Comparison of ENCODE assay signal across 9 mouse cellular contexts in genomic region chr9:65520505-65520876, GRCm38 (mm10). TPM values are rescaled to one million over a fixed set of nuclear protein-coding genes. Genes with fewer than 3 reads are reported as not detected.
DNase-seq lines count a peak whose midpoint lies in the region; ATAC-seq lines count a peak whose summit lies in the region.
"Had no signal": no experiment of that assay in that cellular context is flagged by ENCODE, and none has a peak within 500 bp of the region (broad histone marks: within the 10 kb centered on the region; RNA-seq: fewer than 3 reads in every experiment).

No protein-coding gene starts in this region.

- H3K4me1 ChIP-seq in kidney, embryonic 16.5 days (ENCODE audit: insufficient read depth, low read length), result peaks cover 11% of the 10 kb centered on the region
- H3K4me1 ChIP-seq in embryonic facial prominence, embryonic 12.5 days, result peaks cover 17% of the 10 kb centered on the region; the same call in 1 of the 2 replicates
- H3K4me1 ChIP-seq in hindbrain, embryonic 14.5 days (replicated peaks; ENCODE audit: control insufficient read depth, insufficient read depth, low read length), result peaks cover 13% of the 10 kb centered on the region; the same call in 1 of the 2 replicates
- peaks cover 14% of the 10 kb centered on the region for H3K4me1 ChIP-seq in midbrain, embryonic 13.5 days (replicated peaks)

- no peaks in the 10 kb centered on the region; the same call in 1 of the 2 replicates for H3K27me3 ChIP-seq in kidney, embryonic 16.5 days (ENCODE audit: insufficient read depth, low read length)
- no peaks in the 10 kb centered on the region for H3K27me3 ChIP-seq in embryonic facial prominence, embryonic 12.5 days
- no peaks in the 10 kb centered on the region for H3K27me3 ChIP-seq in hindbrain, embryonic 14.5 days (ENCODE audit: control insufficient read depth, insufficient read depth, low read length)
- no peaks in the 10 kb centered on the region for H3K27me3 ChIP-seq in midbrain, embryonic 13.5 days

- no peak for ATAC-seq in kidney, embryonic 16.5 days (ENCODE audit: low FRiP score, low TSS enrichment)
- no peak for ATAC-seq in embryonic facial prominence, embryonic 12.5 days (ENCODE audit: insufficient number of reproducible peaks, insufficient read depth, low FRiP score, low TSS enrichment)
- ATAC-seq in hindbrain, embryonic 14.5 days (ENCODE audit: low FRiP score), result peak; percentile 54; the same call in 1 of the 2 replicates
- ATAC-seq in midbrain, embryonic 13.5 days, result peak; percentile 35; the same call in 1 of the 2 replicates
- no peak for ATAC-seq in granulocyte monocyte progenitor cell, adult 5-6 weeks (replicated peaks; ENCODE audit: poor library complexity, severe bottlenecking)
- ATAC-seq in megakaryocyte progenitor cell, adult 5-6 weeks (replicated peaks; ENCODE audit: poor library complexity), result no peak

- peak overlapping the region; percentile 32 for H3K4me3 ChIP-seq in kidney, embryonic 16.5 days (ENCODE audit: low read length)
- peak overlapping the region; percentile 28 for H3K4me3 ChIP-seq in embryonic facial prominence, embryonic 12.5 days
- peak overlapping the region; percentile 35 for H3K4me3 ChIP-seq in hindbrain, embryonic 14.5 days (replicated peaks; ENCODE audit: low read length)
- H3K4me3 ChIP-seq in midbrain, embryonic 13.5 days (replicated peaks), result peak overlapping the region; percentile 37

- no peak overlapping the region for H3K9ac ChIP-seq in kidney, embryonic 16.5 days (replicated peaks; ENCODE audit: low read length)
- H3K9ac ChIP-seq in embryonic facial prominence, embryonic 12.5 days, result no peak overlapping the region
- peak overlapping the region; percentile 56 for H3K9ac ChIP-seq in hindbrain, embryonic 14.5 days
- peak overlapping the region; percentile 61; the same call in 1 of the 2 replicates for H3K9ac ChIP-seq in midbrain, embryonic 13.5 days (replicated peaks)

- H3K4me2 ChIP-seq in kidney, embryonic 16.5 days (replicated peaks; ENCODE audit: low read depth, low read length), result peak overlapping the region; percentile 59
- peak overlapping the region; percentile 65 for H3K4me2 ChIP-seq in embryonic facial prominence, embryonic 12.5 days (replicated peaks)
- H3K4me2 ChIP-seq in hindbrain, embryonic 14.5 days (replicated peaks), result peak overlapping the region; percentile 64
- H3K4me2 ChIP-seq in midbrain, embryonic 13.5 days (replicated peaks), result peak overlapping the region; percentile 62

- no peaks in the 10 kb centered on the region for H3K9me3 ChIP-seq in kidney, embryonic 16.5 days (ENCODE audit: low read length)
- H3K9me3 ChIP-seq in embryonic facial prominence, embryonic 12.5 days, result no peaks in the 10 kb centered on the region
- no peaks in the 10 kb centered on the region for H3K9me3 ChIP-seq in hindbrain, embryonic 14.5 days (ENCODE audit: control insufficient read depth, low read length)
- no peaks in the 10 kb centered on the region for H3K9me3 ChIP-seq in midbrain, embryonic 13.5 days

- WGBS in kidney, embryonic 16.5 days, result 13% methylated on average over 11 of the region's 11 CpGs
- 16% methylated on average over 11 of the region's 11 CpGs for WGBS in embryonic facial prominence, embryonic 12.5 days
- WGBS in hindbrain, embryonic 14.5 days, result 12% methylated on average over 11 of the region's 11 CpGs
- 16% methylated on average over 11 of the region's 11 CpGs for WGBS in midbrain, embryonic 13.5 days

- no peaks in the 10 kb centered on the region for H3K36me3 ChIP-seq in kidney, embryonic 16.5 days (ENCODE audit: insufficient read depth, low read length)
- H3K36me3 ChIP-seq in embryonic facial prominence, embryonic 12.5 days, result no peaks in the 10 kb centered on the region
- no peaks in the 10 kb centered on the region for H3K36me3 ChIP-seq in hindbrain, embryonic 14.5 days (replicated peaks; ENCODE audit: control insufficient read depth, insufficient read depth)
- no peaks in the 10 kb centered on the region for H3K36me3 ChIP-seq in midbrain, embryonic 13.5 days

- no peak for DNase-seq in kidney, adult 18-20 months
- DNase-seq in hindbrain, embryonic 14.5 days (ENCODE audit: low spot score), result no peak
- no peak for DNase-seq in Muller cell, postnatal 12 days (ENCODE audit: inconsistent ontology term)

- no peak overlapping the region for H3K27ac ChIP-seq in kidney, embryonic 16.5 days (ENCODE audit: low read length)
- no peak overlapping the region for H3K27ac ChIP-seq in embryonic facial prominence, embryonic 12.5 days
- H3K27ac ChIP-seq in hindbrain, embryonic 14.5 days, result peak overlapping the region; percentile 76
- peak overlapping the region; percentile 21; the same call in 1 of the 2 replicates for H3K27ac ChIP-seq in midbrain, embryonic 13.5 days

RNA-seq across cellular contexts. Expression of gene Ankdd1a, which starts 0.5 kb away (rescaled TPM):
- not detected in 2 replicates for polyA plus RNA-seq in kidney, embryonic 16.5 days (2015; fragmentation: Nextera tagmentation; extraction: Ambion mirVana)
- polyA plus RNA-seq in embryonic facial prominence, embryonic 12.5 days (2016; fragmentation: Nextera tagmentation; extraction: Ambion mirVana), result not detected in 2 replicates
- 0.38 and 1.0 TPM in 2 replicates for polyA plus RNA-seq in hindbrain, embryonic 14.5 days (2014; fragmentation: Nextera tagmentation; extraction: Ambion mirVana)
- polyA plus RNA-seq in midbrain, embryonic 13.5 days (2015; fragmentation: Nextera tagmentation; extraction: Ambion mirVana), result 0.63 and 0.72 TPM in 2 replicates
- total RNA-seq in granulocyte monocyte progenitor cell, adult 5-6 weeks (2014; fragmentation: Nextera tagmentation), result not detected in 2 replicates
- not detected in 2 replicates for total RNA-seq in granulocyte monocyte progenitor cell, adult 5-6 weeks (2017)
- not detected in 2 replicates for total RNA-seq in megakaryocyte progenitor cell, adult 5-6 weeks (2015)
- total RNA-seq in megakaryocyte progenitor cell, adult 5-6 weeks (2017), result not detected in 2 replicates
- total RNA-seq: common myeloid progenitor, adult 5-6 weeks had no signal

RNA-seq across cellular contexts. Expression of gene Plekho2, which starts 59.3 kb away (rescaled TPM):
- 18.7 and 19.4 TPM in 2 replicates for polyA plus RNA-seq in kidney, embryonic 16.5 days (2015; fragmentation: Nextera tagmentation; extraction: Ambion mirVana)
- 14.6 TPM in 2 replicates for polyA plus RNA-seq in embryonic facial prominence, embryonic 12.5 days (2016; fragmentation: Nextera tagmentation; extraction: Ambion mirVana)
- polyA plus RNA-seq in hindbrain, embryonic 14.5 days (2014; fragmentation: Nextera tagmentation; extraction: Ambion mirVana), result 4.4 and 4.6 TPM in 2 replicates
- 5.6 and 5.9 TPM in 2 replicates for polyA plus RNA-seq in midbrain, embryonic 13.5 days (2015; fragmentation: Nextera tagmentation; extraction: Ambion mirVana)
- total RNA-seq in granulocyte monocyte progenitor cell, adult 5-6 weeks (2014; fragmentation: Nextera tagmentation), result 15.4 and 20.2 TPM in 2 replicates
- 7.1 and 12.6 TPM in 2 replicates for total RNA-seq in granulocyte monocyte progenitor cell, adult 5-6 weeks (2017)
- 17.9 and 19.0 TPM in 2 replicates for total RNA-seq in megakaryocyte progenitor cell, adult 5-6 weeks (2015)
- total RNA-seq in megakaryocyte progenitor cell, adult 5-6 weeks (2017), result 12.8 and 15.3 TPM in 2 replicates

RNA-seq across cellular contexts. Expression of gene Spg21, which starts 59.7 kb away (rescaled TPM):
- polyA plus RNA-seq in kidney, embryonic 16.5 days (2015; fragmentation: Nextera tagmentation; extraction: Ambion mirVana), result 112 and 121 TPM in 2 replicates
- 129 and 133 TPM in 2 replicates for polyA plus RNA-seq in embryonic facial prominence, embryonic 12.5 days (2016; fragmentation: Nextera tagmentation; extraction: Ambion mirVana)
- polyA plus RNA-seq in hindbrain, embryonic 14.5 days (2014; fragmentation: Nextera tagmentation; extraction: Ambion mirVana), result 126 and 133 TPM in 2 replicates
- 138 and 140 TPM in 2 replicates for polyA plus RNA-seq in midbrain, embryonic 13.5 days (2015; fragmentation: Nextera tagmentation; extraction: Ambion mirVana)
- total RNA-seq in granulocyte monocyte progenitor cell, adult 5-6 weeks (2014; fragmentation: Nextera tagmentation), result 81.6 and 82.9 TPM in 2 replicates
- 70.2 and 82.2 TPM in 2 replicates for total RNA-seq in granulocyte monocyte progenitor cell, adult 5-6 weeks (2017)
- total RNA-seq in megakaryocyte progenitor cell, adult 5-6 weeks (2015), result 56.3 and 57.2 TPM in 2 replicates
- 62.7 and 75.8 TPM in 2 replicates for total RNA-seq in megakaryocyte progenitor cell, adult 5-6 weeks (2017)

Comparison
In these comparisons a context has a peak if more than half of its experiments do, and no peak if none do; other contexts are left out.
1. ATAC-seq: peak in hindbrain, embryonic 14.5 days (single experiment) and midbrain, embryonic 13.5 days (single experiment); none in kidney, embryonic 16.5 days (single experiment), embryonic facial prominence, embryonic 12.5 days (single experiment), granulocyte monocyte progenitor cell, adult 5-6 weeks (single experiment) and megakaryocyte progenitor cell, adult 5-6 weeks (single experiment).
2. H3K27ac ChIP-seq: peak in hindbrain, embryonic 14.5 days (single experiment) and midbrain, embryonic 13.5 days (single experiment); none in kidney, embryonic 16.5 days (single experiment) and embryonic facial prominence, embryonic 12.5 days (single experiment).
3. H3K9ac ChIP-seq: peak in hindbrain, embryonic 14.5 days (single experiment) and midbrain, embryonic 13.5 days (single experiment); none in kidney, embryonic 16.5 days (single experiment) and embryonic facial prominence, embryonic 12.5 days (single experiment).
4. Peak in every context shown above with its lines, with median percentiles within 50 percentile points of each other: H3K4me2 ChIP-seq and H3K4me3 ChIP-seq.